Mouse (Mus musculus) urinary bladder, postnatal 14 days (tissue): ENCODE measurements around the gene Kit.

Experiments
- DNase-seq: peaks from one replicate; pipeline ENCODE4 v3.0.0; 2021; ENCODE audit warnings: low spot score

The Kit gene

GRCm38 (mm10) chr5:75589552-75590346 lies 15.0 kb downstream of the Kit start:
- DNase-seq, result no peak

GRCm38 (mm10) chr5:75590961-75591360 lies 16.2 kb downstream of the Kit start:
- DNase-seq, result no peak

GRCm38 (mm10) chr5:75591567-75591966 lies 16.9 kb downstream of the Kit start:
- DNase-seq, result no peak

- DNase-seq, result no peak
Measured at GRCm38 (mm10) chr5:75595319-75595718, 20.6 kb downstream of the Kit start.

- DNase-seq, result no peak
Measured at GRCm38 (mm10) chr5:75596211-75596610, 21.5 kb downstream of the Kit start.

- no peak for DNase-seq
Measured at GRCm38 (mm10) chr5:75597316-75597715, 22.6 kb downstream of the Kit start.

GRCm38 (mm10) chr5:75598491-75598890 lies 23.8 kb downstream of the Kit start:
- no peak for DNase-seq

- no peak for DNase-seq
Measured at GRCm38 (mm10) chr5:75599991-75600390, 25.3 kb downstream of the Kit start.

- no peak for DNase-seq
Measured at GRCm38 (mm10) chr5:75604238-75604637, 29.5 kb downstream of the Kit start.

- DNase-seq, result no peak
Measured at GRCm38 (mm10) chr5:75606898-75607297, 32.2 kb downstream of the Kit start.

GRCm38 (mm10) chr5:75607971-75608370 lies 33.3 kb downstream of the Kit start:
- no peak for DNase-seq

- DNase-seq, result no peak
Measured at GRCm38 (mm10) chr5:75612380-75612779, 37.7 kb downstream of the Kit start.

- DNase-seq, result no peak
Measured at GRCm38 (mm10) chr5:75612926-75613325, 38.2 kb downstream of the Kit start.

- no peak for DNase-seq
Measured at GRCm38 (mm10) chr5:75615000-75615571, 40.4 kb downstream of the Kit start.

GRCm38 (mm10) chr5:75615624-75616023 lies 40.9 kb downstream of the Kit start:
- DNase-seq, result no peak

GRCm38 (mm10) chr5:75622401-75622800 lies 47.7 kb downstream of the Kit start:
- DNase-seq, result no peak

- no peak for DNase-seq
Measured at GRCm38 (mm10) chr5:75623007-75623406, 48.3 kb downstream of the Kit start.

GRCm38 (mm10) chr5:75623520-75623919 lies 48.8 kb downstream of the Kit start:
- DNase-seq, result no peak

GRCm38 (mm10) chr5:75623993-75624706 lies 49.4 kb downstream of the Kit start:
- no peak for DNase-seq

GRCm38 (mm10) chr5:75625059-75625458 lies 50.3 kb downstream of the Kit start:
- no peak for DNase-seq

GRCm38 (mm10) chr5:75626284-75626683 lies 51.6 kb downstream of the Kit start:
- no peak for DNase-seq

GRCm38 (mm10) chr5:75626703-75627102 lies 52.0 kb downstream of the Kit start:
- DNase-seq, result no peak

GRCm38 (mm10) chr5:75632257-75632656 lies 57.5 kb downstream of the Kit start:
- DNase-seq, result no peak
